Mouse (Mus musculus) left cerebral cortex, postnatal 36 days (tissue): ENCODE data around the gene Fkbp10. TPM values are rescaled to one million over a fixed set of nuclear protein-coding genes. Genes with fewer than 3 reads are reported as not detected.
A peak's percentile ranks its signal among the peaks of the same experiment; 100 is the strongest.

Source experiments
- DNase-seq, 2 experiments: peaks; one replicate each; pipeline ENCODE4 v3.0.0; 2021 to 2022; ENCODE audit warnings: low spot score in 2 of 2, mixed read lengths in 1 of 2
- intact Hi-C: fragments of 180-260 bp; cut with DNase I; formaldehyde crosslinking; loops from one replicate; pipeline ENCODE4 v1.15.1; 2025
- microRNA-seq: library from miRNA; unstranded; fragments of <30 nt; microRNA quantifications from one replicate; pipeline ENCODE4 v1.2.0, GENCODE M21; 2022
- total RNA-seq, 2 experiments: library from RNA; stranded (reverse); gene quantifications; 2 replicates each; pipeline ENCODE4 v1.2.3; 2021

The Fkbp10 gene
- total RNA-seq, 2 experiments from 2014 or later = 5.3 to 6.6 TPM

GRCm38 (mm10) chr11:100442625-100443024 lies 27.1 kb downstream of the Fkbp10 start:
- intact Hi-C loops = no loop called here

GRCm38 (mm10) chr11:100457247-100457646 lies 41.8 kb downstream of the Fkbp10 start:
- intact Hi-C loops = no loop called here
- no peak for DNase-seq

More at GRCm38 (mm10) chr11:100442625-100443024, 27.1 kb downstream of the Fkbp10 start:
- DNase-seq = no peak

GRCm38 (mm10) chr11:100457711-100458110 lies 42.2 kb downstream of the Fkbp10 start:
- intact Hi-C loops = no loop called here
- DNase-seq = no peak

DNA sequence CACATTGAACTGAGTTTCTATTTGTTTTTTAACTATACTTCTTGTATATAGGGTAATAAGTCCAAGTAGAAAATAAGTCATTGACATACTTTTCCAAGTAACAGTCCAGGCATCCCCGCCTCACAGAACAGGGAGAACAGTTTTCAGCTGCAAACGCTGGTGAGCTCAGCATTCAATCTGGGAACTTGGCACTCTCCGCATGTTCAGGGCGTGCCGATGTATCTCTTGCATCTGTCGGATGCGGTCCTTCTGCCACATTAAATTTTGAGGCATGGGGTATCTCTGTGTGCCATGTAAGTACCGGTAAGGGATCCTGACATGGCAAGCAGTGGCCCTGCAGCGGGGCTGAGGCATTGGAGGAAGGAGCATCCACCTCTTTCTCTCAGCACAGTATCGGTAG lies 47.2 kb downstream of the Fkbp10 start:
- DNase-seq = peak; percentile 19 to 22
- intact Hi-C loops = no loop called here

DNA sequence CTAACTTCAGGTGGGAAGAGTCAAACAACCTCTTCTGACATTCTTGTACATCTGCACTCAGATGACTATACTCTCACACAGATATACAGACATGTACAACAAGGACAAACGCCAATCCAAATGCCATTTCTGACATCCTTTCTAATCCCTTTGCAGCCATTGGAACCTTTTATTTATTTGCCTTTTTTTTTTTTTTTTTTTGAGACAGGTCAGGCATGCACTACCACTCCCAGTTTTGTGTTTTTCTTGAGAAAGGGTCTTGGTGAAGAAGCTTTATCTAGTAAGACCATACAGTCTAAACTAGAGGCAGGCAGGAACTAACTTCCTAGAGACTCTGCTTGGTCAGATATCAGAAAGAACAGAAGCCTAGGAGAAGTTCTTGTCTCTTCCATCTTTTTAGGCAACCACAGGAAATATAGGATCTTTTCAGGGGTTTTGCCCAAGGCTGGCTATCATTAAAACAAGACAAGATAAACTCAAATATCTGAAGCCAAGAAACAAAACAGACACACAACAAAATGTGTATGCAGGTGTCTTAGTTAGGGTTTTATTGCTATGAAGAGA lies 49.8 kb downstream of the Fkbp10 start:
- intact Hi-C loops = no loop called here
- no peak for DNase-seq

- DNase-seq = no peak
- intact Hi-C loops = no loop called here
These were observed 50.3 kb downstream of the Fkbp10 start for GRCm38 (mm10) chr11:100465833-100466232.

- intact Hi-C loops = loop anchor here (2.0 to 5.0 kb wide), 3 partner anchors 31 to 114 kb away; partner anchors contain the start of genes Hap1, Klhl10 and Nt5c3b
- DNase-seq = peak; percentile 12 to 13
These were observed 56.1 kb downstream of the Fkbp10 start for GRCm38 (mm10) chr11:100471352-100472196.

DNA sequence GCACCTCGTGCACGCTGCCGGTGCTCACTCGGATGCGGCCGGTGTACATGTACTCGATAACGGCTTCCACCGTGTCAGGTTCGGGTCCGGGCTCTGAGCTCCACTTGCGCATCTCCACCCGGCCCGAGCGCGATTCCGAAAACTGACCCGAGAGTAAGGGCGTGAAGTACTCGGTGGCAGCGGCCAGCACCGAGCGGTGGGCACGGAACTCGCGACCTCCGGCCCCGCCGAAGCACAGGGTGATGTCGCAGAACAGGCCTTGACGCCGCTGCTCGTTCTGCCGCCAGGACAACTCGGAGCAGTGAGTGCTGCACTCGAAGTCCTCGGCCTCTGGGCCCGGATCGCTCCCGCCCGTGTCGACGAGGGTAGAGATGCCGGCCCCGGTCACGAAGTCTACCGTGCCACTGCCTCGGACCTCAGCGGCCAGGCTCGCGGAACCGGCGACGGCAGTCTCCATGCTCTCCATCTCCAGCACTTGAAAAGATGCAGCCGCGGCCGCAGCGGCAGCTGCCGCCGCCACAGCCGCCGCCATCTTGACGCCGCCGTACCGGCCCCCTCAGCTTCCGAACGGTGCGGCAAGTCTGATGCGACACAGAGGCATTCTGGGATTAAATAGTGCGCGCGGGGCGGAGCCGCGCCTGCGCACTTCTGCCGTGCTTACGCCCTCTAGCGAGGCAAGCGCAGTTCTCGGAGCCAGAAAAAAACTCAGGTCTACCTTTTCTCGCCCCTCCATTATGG lies 56.9 kb downstream of the Fkbp10 start, which contains the start of gene Klhl11:
TSS of gene Klhl11 (minus strand) at position 545 of the 738 bp plus-strand sequence.
- peak; percentile 92 to 93 for DNase-seq
- intact Hi-C loops = loop anchor here (2.0 to 5.0 kb wide), 3 partner anchors 32 to 115 kb away; partner anchors contain the start of genes Hap1, Klhl10 and Nt5c3b

DNA sequence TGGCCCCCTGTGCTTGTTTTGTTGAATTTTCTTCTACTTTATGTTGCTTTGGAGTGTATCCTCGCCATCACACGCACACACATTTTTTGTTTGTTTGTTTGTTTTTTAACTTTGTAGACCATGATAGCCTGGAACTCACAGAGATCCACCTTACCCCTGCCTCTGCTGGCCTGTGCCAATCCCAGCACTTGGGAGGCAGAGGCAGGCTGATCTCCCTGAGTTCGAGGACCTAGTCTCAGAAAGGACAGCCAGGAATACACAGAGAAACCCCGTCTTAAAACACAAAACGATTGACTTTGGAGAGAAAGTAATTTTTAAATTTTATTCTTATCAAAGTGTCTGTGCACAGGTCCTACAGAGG lies 57.4 kb downstream of the Fkbp10 start:
- intact Hi-C loops = loop anchor here (2.0 to 5.0 kb wide), 3 partner anchors 32 to 116 kb away; partner anchors contain the start of genes Hap1, Klhl10 and Nt5c3b
- DNase-seq = no peak

Small RNA genes within 50 kb of the gene (microRNA-seq; reads per million reads assigned to microRNA genes)
- not detected for gene Gm27374

Other genes with a start within 250 kb of the Fkbp10 start
- 1 to 10 TPM; 2.0 to 4.0 TPM for gene Krt9, start 222.5 kb upstream of the Fkbp10 start, total RNA-seq
- gene Krt14, start 208.1 kb upstream of the Fkbp10 start, total RNA-seq = not detected
- gene Krt16, start 166.8 kb upstream of the Fkbp10 start, total RNA-seq = not detected
- not detected for gene Krt17, start 154.7 kb upstream of the Fkbp10 start, total RNA-seq
- gene Krt42, start 145.8 kb upstream of the Fkbp10 start, total RNA-seq = not detected
- gene Eif1, start 95.8 kb upstream of the Fkbp10 start, total RNA-seq = 100 to 1,000 TPM; 712 to 762 TPM
- gene Gast, start 81.3 kb upstream of the Fkbp10 start, total RNA-seq = not detected
- gene Hap1, start 59.6 kb upstream of the Fkbp10 start, total RNA-seq = 100 to 1,000 TPM in 1 of 2 experiments, 10 to 100 TPM in 1; 88.1 to 173 TPM
- gene Jup, start 17.9 kb upstream of the Fkbp10 start, total RNA-seq = 10 to 100 TPM; 44.1 to 49.2 TPM
- 10 to 100 TPM in 1 of 2 experiments, 1 to 10 TPM in 1; 7.9 to 10.6 TPM for gene P3h4, start 861 bp upstream of the Fkbp10 start, total RNA-seq
- 10 to 100 TPM; 46.3 to 48.5 TPM for gene Nt5c3b, start 26.1 kb downstream of the Fkbp10 start, total RNA-seq
- 1 to 10 TPM in 1 of 2 experiments, under 1 TPM in 1; 0.77 to 1.1 TPM for gene Klhl10, start 26.2 kb downstream of the Fkbp10 start, total RNA-seq
- gene Klhl11, start 57.0 kb downstream of the Fkbp10 start, total RNA-seq = 10 to 100 TPM; 95.1 to 97.8 TPM
- 100 to 1,000 TPM; 117 to 123 TPM for gene Acly, start 112.3 kb downstream of the Fkbp10 start, total RNA-seq
- gene Ttc25, start 129.9 kb downstream of the Fkbp10 start, total RNA-seq = under 1 TPM; 0.32 to 0.86 TPM
- 100 to 1,000 TPM; 167 to 298 TPM for gene Cnp, start 159.2 kb downstream of the Fkbp10 start, total RNA-seq
- gene Nkiras2, start 203.5 kb downstream of the Fkbp10 start, total RNA-seq = 10 to 100 TPM; 13.1 to 13.7 TPM
- gene Dnajc7, start 204.5 kb downstream of the Fkbp10 start, total RNA-seq = 100 to 1,000 TPM; 215 to 247 TPM